Comparison of ENCODE assay signal across 28 mouse cellular contexts in the genomic region with DNA sequence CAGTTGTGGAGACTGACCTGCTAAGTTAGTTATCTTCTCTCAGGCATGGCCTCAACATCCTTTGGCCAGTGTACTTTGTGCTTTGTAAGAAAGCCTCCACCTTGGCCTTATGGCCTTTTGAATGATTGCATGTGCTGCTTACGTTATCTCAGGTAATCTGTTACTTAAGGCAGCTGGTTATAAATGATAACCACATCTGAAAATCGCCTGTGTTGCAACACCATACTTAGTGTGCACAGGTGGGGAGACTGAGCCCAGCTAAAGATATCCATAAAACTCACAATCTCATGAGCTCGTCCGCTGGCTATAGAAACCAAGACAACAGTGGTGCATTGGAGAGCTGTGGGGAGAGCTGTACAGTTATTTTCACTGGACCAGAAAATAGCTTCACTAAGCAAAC. TPM values are rescaled to one million over a fixed set of nuclear protein-coding genes. Genes with fewer than 3 reads are reported as not detected.
A peak's percentile ranks its signal among the peaks of the same experiment; 100 is the strongest.
DNase-seq lines count a peak whose midpoint lies in the region; ATAC-seq and TF ChIP-seq lines count a peak whose summit lies in the region.
"Had no signal": no experiment of that assay in that cellular context is flagged by ENCODE, and none has a peak within 500 bp of the region (broad histone marks: within the 10 kb centered on the region; RNA-seq: fewer than 3 reads in every experiment).

No protein-coding gene starts in this region.

- H3K4me3 ChIP-seq in liver, embryonic 12.5 days = no peak overlapping the region
- no peak overlapping the region for H3K4me3 ChIP-seq in intestine, embryonic 15.5 days (replicated peaks)
- no peak overlapping the region for H3K4me3 ChIP-seq in liver, embryonic 13.5 days (replicated peaks)
- no peak overlapping the region for H3K4me3 ChIP-seq in small intestine, adult 2 months (ENCODE audit: low read depth, low read length)
- no peak overlapping the region for H3K4me3 ChIP-seq in lung, adult 2 months (replicated peaks; ENCODE audit: extremely low read depth, low read depth, low read length)
- H3K4me3 ChIP-seq: embryonic facial prominence, embryonic 10.5 days; embryonic facial prominence, embryonic 13.5 days; erythroblast, embryonic 14.5 days; forebrain, embryonic 13.5 days; gastrocnemius, adult 2 months; hindbrain, embryonic 12.5 days; hindbrain, embryonic 15.5 days had no signal

- H3K4me1 ChIP-seq in liver, embryonic 12.5 days = peaks cover 60% of the 10 kb centered on the region
- H3K4me1 ChIP-seq in intestine, embryonic 15.5 days (replicated peaks) = peaks cover 6% of the 10 kb centered on the region
- peaks cover 61% of the 10 kb centered on the region for H3K4me1 ChIP-seq in liver, embryonic 13.5 days (replicated peaks)
- peaks cover 13% of the 10 kb centered on the region; the same call in 1 of the 2 replicates for H3K4me1 ChIP-seq in small intestine, adult 2 months (ENCODE audit: control insufficient read depth, insufficient read depth, insufficient read length, low read length)
- peaks cover 3% of the 10 kb centered on the region for H3K4me1 ChIP-seq in lung, adult 2 months (ENCODE audit: control insufficient read depth, insufficient read depth, low read length)

- WGBS in liver, embryonic 12.5 days (ENCODE audit: insufficient replicate concordance) = 64% methylated on average over 4 of the region's 4 CpGs
- 71% methylated on average over 4 of the region's 4 CpGs for WGBS in intestine, embryonic 15.5 days
- WGBS in liver, embryonic 13.5 days (ENCODE audit: insufficient replicate concordance) = 55% methylated on average over 4 of the region's 4 CpGs
- WGBS in small intestine, adult 2 months = 42% methylated on average over 4 of the region's 4 CpGs
- WGBS in lung, adult 2 months = 87% methylated on average over 4 of the region's 4 CpGs

- no peak overlapping the region for H3K9ac ChIP-seq in liver, embryonic 12.5 days
- no peak overlapping the region for H3K9ac ChIP-seq in intestine, embryonic 15.5 days
- no peak overlapping the region for H3K9ac ChIP-seq in liver, embryonic 13.5 days
- H3K9ac ChIP-seq: embryonic facial prominence, embryonic 13.5 days; forebrain, embryonic 13.5 days; forebrain, postnatal 0 days; hindbrain, embryonic 12.5 days; hindbrain, embryonic 15.5 days had no signal

- H3K27me3 ChIP-seq in liver, embryonic 12.5 days (replicated peaks) = no peaks in the 10 kb centered on the region
- no peaks in the 10 kb centered on the region for H3K27me3 ChIP-seq in intestine, embryonic 15.5 days (replicated peaks)
- no peaks in the 10 kb centered on the region for H3K27me3 ChIP-seq in liver, embryonic 13.5 days
- no peaks in the 10 kb centered on the region for H3K27me3 ChIP-seq in small intestine, adult 2 months (ENCODE audit: control insufficient read depth, insufficient read depth, low read length)
- H3K27me3 ChIP-seq: CH12.LX; embryonic facial prominence, embryonic 13.5 days; forebrain, embryonic 13.5 days; hindbrain, embryonic 12.5 days; hindbrain, embryonic 15.5 days had no signal

- no peaks in the 10 kb centered on the region for H3K9me3 ChIP-seq in liver, embryonic 12.5 days (replicated peaks)
- H3K9me3 ChIP-seq in intestine, embryonic 15.5 days = no peaks in the 10 kb centered on the region
- H3K9me3 ChIP-seq in liver, embryonic 13.5 days (replicated peaks) = no peaks in the 10 kb centered on the region
- H3K9me3 ChIP-seq: embryonic facial prominence, embryonic 10.5 days; embryonic facial prominence, embryonic 13.5 days; forebrain, embryonic 13.5 days; G1E; hindbrain, embryonic 12.5 days; hindbrain, embryonic 15.5 days had no signal

- H3K36me3 ChIP-seq in liver, embryonic 12.5 days = peaks cover 42% of the 10 kb centered on the region
- H3K36me3 ChIP-seq in intestine, embryonic 15.5 days = no peaks in the 10 kb centered on the region
- peaks cover 12% of the 10 kb centered on the region; the same call in 1 of the 2 replicates for H3K36me3 ChIP-seq in liver, embryonic 13.5 days
- peaks cover 4% of the 10 kb centered on the region; the same call in 1 of the 2 replicates for H3K36me3 ChIP-seq in small intestine, adult 2 months (ENCODE audit: control insufficient read depth, insufficient read depth, low read length)
- H3K36me3 ChIP-seq: hindbrain, embryonic 15.5 days had no signal

- TF ChIP-seq POLR2A in small intestine, adult 2 months (IDR thresholded peaks at IDR 0.05; ENCODE audit: low read depth, low read length) = no peak
- no peak for TF ChIP-seq POLR2A in lung, adult 2 months (IDR thresholded peaks at IDR 0.05; ENCODE audit: borderline replicate concordance, extremely low read depth, low read depth, low read length)

- no peak for DNase-seq in liver
- DNase-seq in liver, embryonic 13.5 days = no peak
- no peak for DNase-seq in lung, adult 2 months
- DNase-seq in adrenal gland, adult 18-20 months (ENCODE audit: low spot score in 2 of 2) = no peak
- DNase-seq: adrenal gland, adult 8-10 months; adrenal gland, postnatal 25 days; B cell, adult 2 months; cerebellum, adult 11-12 months; cerebellum, adult 8-10 months; cerebellum, postnatal 10 days; cerebellum, postnatal 36 days; embryo, embryonic 11 days; forebrain, postnatal 0 days; gastrocnemius, adult 2 months; gastrocnemius, postnatal 14 days; heart, adult 11 months had no signal

- peak; percentile 35; the same call in 1 of the 2 replicates for ATAC-seq in liver, embryonic 12.5 days
- ATAC-seq in intestine, embryonic 15.5 days = peak; percentile 76
- peak; percentile 57; the same call in 1 of the 2 replicates for ATAC-seq in liver, embryonic 13.5 days (ENCODE audit: low read depth)
- ATAC-seq: forebrain, embryonic 13.5 days; forebrain, postnatal 0 days had no signal

- no peak overlapping the region for H3K4me2 ChIP-seq in liver, embryonic 12.5 days
- no peak overlapping the region for H3K4me2 ChIP-seq in intestine, embryonic 15.5 days (replicated peaks)
- H3K4me2 ChIP-seq in liver, embryonic 13.5 days = no peak overlapping the region
- H3K4me2 ChIP-seq: embryonic facial prominence, embryonic 13.5 days; forebrain, embryonic 13.5 days; heart, embryonic 11.5 days; hindbrain, embryonic 12.5 days; hindbrain, embryonic 15.5 days had no signal

- no peak overlapping the region for H3K27ac ChIP-seq in liver, embryonic 12.5 days
- H3K27ac ChIP-seq in intestine, embryonic 15.5 days = no peak overlapping the region
- H3K27ac ChIP-seq in liver, embryonic 13.5 days = no peak overlapping the region
- H3K27ac ChIP-seq in small intestine, adult 2 months (ENCODE audit: insufficient read depth, low read depth, low read length) = peak overlapping the region; percentile 41; the same call in 1 of the 2 replicates
- H3K27ac ChIP-seq: embryonic facial prominence, embryonic 10.5 days; embryonic facial prominence, embryonic 13.5 days; forebrain, embryonic 13.5 days; gastrocnemius, adult 2 months; hindbrain, embryonic 12.5 days; hindbrain, embryonic 15.5 days had no signal

- TF ChIP-seq CTCF in small intestine, adult 2 months (IDR thresholded peaks at IDR 0.05; ENCODE audit: extremely low read depth, insufficient read length, insufficient replicate concordance, low read depth, low read length) = no peak
- TF ChIP-seq CTCF in lung, adult 2 months (IDR thresholded peaks at IDR 0.05; ENCODE audit: insufficient read depth, low read length) = no peak

RNA-seq across cellular contexts. Expression of gene Tmem165, which starts 6.9 kb away (rescaled TPM):
- 57.4 and 59.9 TPM in 2 replicates for polyA plus RNA-seq in liver, embryonic 12.5 days (2016; fragmentation: Nextera tagmentation; extraction: Ambion mirVana)
- polyA plus RNA-seq in intestine, embryonic 15.5 days (2015; fragmentation: Nextera tagmentation; extraction: Ambion mirVana) = 82.1 and 87.6 TPM in 2 replicates
- polyA plus RNA-seq in liver, embryonic 13.5 days (2015; fragmentation: Nextera tagmentation; extraction: Ambion mirVana) = 31.5 and 31.6 TPM in 2 replicates
- 47.6 and 85.6 TPM in 2 replicates for polyA plus RNA-seq in small intestine, adult 2 months (2012; rRNA removed)
- polyA plus RNA-seq in lung, adult 2 months (2012; rRNA removed) = 69.2 and 84.5 TPM in 2 replicates
- 10 to 100 TPM; 28.4 to 34.4 TPM for total RNA-seq in adrenal gland, adult 18-20 months (2021)

RNA-seq across cellular contexts. Expression of gene Srd5a3, which starts 50.5 kb away (rescaled TPM):
- polyA plus RNA-seq in liver, embryonic 12.5 days (2016; fragmentation: Nextera tagmentation; extraction: Ambion mirVana) = 16.6 and 17.4 TPM in 2 replicates
- polyA plus RNA-seq in intestine, embryonic 15.5 days (2015; fragmentation: Nextera tagmentation; extraction: Ambion mirVana) = 37.6 and 38.7 TPM in 2 replicates
- 14.4 and 15.2 TPM in 2 replicates for polyA plus RNA-seq in liver, embryonic 13.5 days (2015; fragmentation: Nextera tagmentation; extraction: Ambion mirVana)
- polyA plus RNA-seq in small intestine, adult 2 months (2012; rRNA removed) = 50.4 and 159 TPM in 2 replicates
- 160 and 211 TPM in 2 replicates for polyA plus RNA-seq in lung, adult 2 months (2012; rRNA removed)
- 10 to 100 TPM; 17.3 to 22.2 TPM for total RNA-seq in adrenal gland, adult 18-20 months (2021)
